Mouse (Mus musculus) kidney, postnatal 0 days (tissue): Measurements from ENCODE around the gene E330009J07Rik. TPM values are rescaled to one million over a fixed set of nuclear protein-coding genes. Genes with fewer than 3 reads are reported as not detected.

Experiments used
- ATAC-seq: fragments of 200-750 bp; cut with Nextera tagmentation; replicated peaks from 2 replicates; pipeline ENCODE4 v1.8.0; 2017; ENCODE audit warnings: low read depth, moderate number of reproducible peaks, moderate TSS enrichment, moderate library complexity; ENCODE audit not compliant: low FRiP score
- DNase-seq: peaks from one replicate; pipeline ENCODE4 v3.0.0-alpha.2; 2016; ENCODE audit warnings: low spot score
- H3K27ac ChIP-seq: fragments of 300-500 bp; sonication (generic); 2 replicates; pipeline ENCODE4 v1.5.1; 2014; ENCODE audit warnings: mild to moderate bottlenecking
- H3K27me3 ChIP-seq: fragments of 300-500 bp; sonication (generic); 2 replicates; pipeline ENCODE4 v1.6.1; 2014; ENCODE audit warnings: low read length, mixed read lengths; ENCODE audit not compliant: insufficient read depth
- H3K36me3 ChIP-seq: fragments of 300-500 bp; sonication (generic); 2 replicates; pipeline ENCODE4 v1.6.1; 2014; ENCODE audit warnings: low read length, mixed read lengths; ENCODE audit not compliant: insufficient read depth
- H3K4me1 ChIP-seq: fragments of 300-500 bp; sonication (generic); replicated peaks from 2 replicates; pipeline ENCODE4 v1.6.1; 2014; ENCODE audit warnings: antibody characterized with exemption, low read length, mixed read lengths; ENCODE audit not compliant: insufficient read depth
- H3K4me2 ChIP-seq: fragments of 300-500 bp; sonication (generic); 2 replicates; pipeline ENCODE4 v1.6.1; 2014; ENCODE audit warnings: mild to moderate bottlenecking, low read length, moderate library complexity, mixed read lengths
- H3K4me3 ChIP-seq: fragments of 300-500 bp; sonication (generic); replicated peaks from 2 replicates; pipeline ENCODE4 v1.5.1; 2014; ENCODE audit warnings: low read depth, low read length
- H3K9ac ChIP-seq: fragments of 300-500 bp; sonication (generic); 2 replicates; pipeline ENCODE4 v1.6.1; 2014; ENCODE audit warnings: low read depth, low read length
- H3K9me3 ChIP-seq: fragments of 300-500 bp; sonication (generic); replicated peaks from 2 replicates; pipeline ENCODE4 v1.6.1; 2016; ENCODE audit warnings: low read length, inconsistent platforms, mixed read lengths
- CTCF ChIP-seq: IDR thresholded peaks from 2 replicates; pipeline ENCODE4 v1.5.1; 2016; ENCODE audit warnings: antibody characterized with exemption, low read depth, mild to moderate bottlenecking, moderate library complexity
- WGBS: fragments of 180-500 bp; shearing (Covaris S2); extraction: QIAGEN DNeasy Blood & Tissue Kit; methylation state at CpG from one replicate; pipeline ENCODE4 v1.1.7; 2014; 5-methylcytosine and 5-hydroxymethylcytosine counted together
- polyA plus RNA-seq: library from polyadenylated mRNA; unstranded; fragments of >200 nt; fragmentation: Nextera tagmentation; extraction: Ambion mirVana; gene quantifications from 2 replicates; pipeline ENCODE4 v1.2.1, GENCODE M21; 2015

Gene E330009J07Rik
- polyA plus RNA-seq, 1 experiment from 2014 or later, result 6.9 TPM

- no peak overlapping the region for H3K27ac ChIP-seq
Observed at GRCm38 (mm10) chr6:40403640-40404285, 32.2 kb downstream of the E330009J07Rik start.

GRCm38 (mm10) chr6:40402031-40402430, 33.9 kb downstream of the E330009J07Rik start:
- ATAC-seq, result no peak
- 69% methylated on average over 2 of the region's 2 CpGs for WGBS
- DNase-seq, result no peak
- H3K36me3 ChIP-seq, result peaks cover 30% of the 10 kb centered on the region; the same call in 1 of the 2 replicates
- no peak overlapping the region for H3K9ac ChIP-seq
- no peaks in the 10 kb centered on the region for H3K9me3 ChIP-seq
- H3K4me1 ChIP-seq, result no peaks in the 10 kb centered on the region
- TF ChIP-seq CTCF, result no peak
- H3K4me2 ChIP-seq, result no peak overlapping the region
- no peaks in the 10 kb centered on the region for H3K27me3 ChIP-seq
- no peak overlapping the region for H3K4me3 ChIP-seq
- no peak overlapping the region for H3K27ac ChIP-seq

More at GRCm38 (mm10) chr6:40403640-40404285, 32.2 kb downstream of the E330009J07Rik start:
- Histone ChIP-seq H3K9ac (no peak overlapping the region), H3K4me2 (no peak overlapping the region), H3K9me3 (no peaks in the 10 kb centered on the region), H3K4me1 (no peaks in the 10 kb centered on the region), H3K4me3 (no peak overlapping the region), H3K36me3 (peaks cover 36% of the 10 kb centered on the region), H3K27me3 (no peaks in the 10 kb centered on the region)
- TF ChIP-seq CTCF, result no peak
- DNase-seq (no peak), ATAC-seq (no peak)
- WGBS, result 92% methylated on average over 4 of the region's 4 CpGs

GRCm38 (mm10) chr6:40393213-40393612, 42.7 kb downstream of the E330009J07Rik start:
- Histone ChIP-seq H3K4me1 (no peaks in the 10 kb centered on the region), H3K36me3 (0 out of 2 replicates have a peak, but pooled peaks cover 4% of the 10 kb centered on the region), H3K9me3 (no peaks in the 10 kb centered on the region), H3K9ac (no peak overlapping the region), H3K27me3 (no peaks in the 10 kb centered on the region), H3K4me3 (no peak overlapping the region), H3K27ac (no peak overlapping the region), H3K4me2 (no peak overlapping the region)
- peak; percentile 89 for ATAC-seq
- WGBS, result 31% methylated on average over 3 of the region's 3 CpGs
- peak; percentile 89 for DNase-seq
- peak; percentile 86 for TF ChIP-seq CTCF

- no peak overlapping the region for H3K27ac ChIP-seq
- 62% methylated on average over 1 of the region's 1 CpGs for WGBS
- DNase-seq (no peak), ATAC-seq (no peak)
- H3K9me3 ChIP-seq, result no peaks in the 10 kb centered on the region
- H3K4me3 ChIP-seq, result no peak overlapping the region
- no peak overlapping the region for H3K9ac ChIP-seq
- peak; percentile 34; the same call in 1 of the 2 replicates for TF ChIP-seq CTCF
- no peaks in the 10 kb centered on the region for H3K27me3 ChIP-seq
- no peak overlapping the region for H3K4me2 ChIP-seq
- H3K4me1 ChIP-seq, result no peaks in the 10 kb centered on the region
- H3K36me3 ChIP-seq, result 0 out of 2 replicates have a peak, but pooled peaks cover 7% of the 10 kb centered on the region
Observed at GRCm38 (mm10) chr6:40390975-40391374, 45.0 kb downstream of the E330009J07Rik start.

GRCm38 (mm10) chr6:40388660-40389059, 47.3 kb downstream of the E330009J07Rik start:
- DNase-seq, result no peak
- 86% methylated on average over 4 of the region's 4 CpGs for WGBS
- H3K27ac ChIP-seq, result no peak overlapping the region

GRCm38 (mm10) chr6:40385682-40386081, 50.3 kb downstream of the E330009J07Rik start:
- no peaks in the 10 kb centered on the region for H3K27me3 ChIP-seq
- no peak overlapping the region for H3K4me2 ChIP-seq
- ATAC-seq, result no peak
- no peak for DNase-seq
- no peaks in the 10 kb centered on the region for H3K9me3 ChIP-seq
- H3K4me3 ChIP-seq, result no peak overlapping the region
- 0 out of 2 replicates have a peak, but pooled peaks cover 7% of the 10 kb centered on the region for H3K36me3 ChIP-seq
- no peak overlapping the region for H3K9ac ChIP-seq
- no peak for TF ChIP-seq CTCF
- WGBS, result 66% methylated on average over 3 of the region's 3 CpGs
- H3K4me1 ChIP-seq, result no peaks in the 10 kb centered on the region
- no peak overlapping the region for H3K27ac ChIP-seq

More at GRCm38 (mm10) chr6:40388660-40389059, 47.3 kb downstream of the E330009J07Rik start:
- Histone ChIP-seq H3K4me1 (no peaks in the 10 kb centered on the region), H3K4me2 (no peak overlapping the region), H3K9me3 (no peaks in the 10 kb centered on the region), H3K36me3 (0 out of 2 replicates have a peak, but pooled peaks cover 7% of the 10 kb centered on the region), H3K9ac (no peak overlapping the region), H3K4me3 (no peak overlapping the region), H3K27me3 (no peaks in the 10 kb centered on the region)
- no peak for ATAC-seq
- TF ChIP-seq CTCF, result no peak
